ENCODE assay signal across 16 mouse cellular contexts in the genomic region with DNA sequence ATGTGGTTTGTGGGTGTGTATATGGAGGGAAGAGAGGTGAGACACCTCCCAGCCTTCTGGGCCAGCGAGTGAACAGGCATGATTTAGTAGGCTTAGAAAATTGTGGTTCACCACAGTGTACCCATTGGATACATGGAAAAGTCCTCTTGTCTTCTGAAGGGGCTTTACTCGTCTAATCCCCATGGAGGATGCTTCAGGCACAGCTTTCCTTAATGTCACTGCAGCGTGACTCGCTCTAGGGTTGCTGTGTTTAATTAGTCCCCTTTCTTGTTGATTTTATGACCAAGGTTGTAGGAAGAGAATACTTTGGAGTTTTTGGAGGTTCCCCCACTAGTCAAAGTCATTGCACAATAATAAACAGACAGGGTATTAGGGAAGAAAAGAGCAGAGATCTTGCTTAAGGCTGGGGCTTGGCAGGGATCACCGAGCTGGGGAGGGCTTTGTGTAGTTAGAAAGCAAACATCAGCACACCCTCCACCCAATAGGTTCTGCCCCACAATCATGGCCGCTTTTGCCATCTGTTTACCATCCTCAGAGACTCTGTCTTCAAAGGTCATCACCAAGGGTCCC.
"Had no signal": no experiment of that assay in that cellular context is flagged by ENCODE, and none has a peak within 500 bp of the region (broad histone marks: within the 10 kb centered on the region; RNA-seq: fewer than 3 reads in every experiment).

No protein-coding gene starts in this region.

- H3K9ac ChIP-seq: limb, embryonic 13.5 days; liver, embryonic 15.5 days; neural tube, embryonic 12.5 days had no signal

- H3K4me2 ChIP-seq: liver, embryonic 11.5 days; liver, embryonic 15.5 days; neural tube, embryonic 12.5 days had no signal

- H3K27me3 ChIP-seq: limb, embryonic 13.5 days; liver, embryonic 15.5 days; neural tube, embryonic 12.5 days had no signal

- H3K9me3 ChIP-seq: limb, embryonic 13.5 days; liver, embryonic 15.5 days; neural tube, embryonic 12.5 days had no signal

- H3K36me3 ChIP-seq: limb, embryonic 13.5 days; liver, embryonic 15.5 days; neural tube, embryonic 12.5 days had no signal

- H3K4me1 ChIP-seq: liver, embryonic 15.5 days had no signal

- ATAC-seq: lung, postnatal 0 days had no signal

- DNase-seq: kidney, adult 11 months; kidney, adult 9 months; kidney, postnatal 36 days; layer of hippocampus, adult 9-11 months; layer of hippocampus, postnatal 36 days; lung, adult 2 months; lung, postnatal 36 days; retina, postnatal 1 day; thymus, adult 2 months; thymus, postnatal 25 days had no signal

- H3K4me3 ChIP-seq: limb, embryonic 13.5 days; liver, embryonic 15.5 days; neural tube, embryonic 12.5 days had no signal

- H3K27ac ChIP-seq: kidney, postnatal 0 days; limb, embryonic 13.5 days; liver, embryonic 15.5 days; neural tube, embryonic 12.5 days had no signal
